Mouse (Mus musculus) fat pad, adult 2 months (tissue): ENCODE results near the gene Herpud2.
A peak's percentile ranks its signal among the peaks of the same experiment; 100 is the strongest.

Experiments
- DNase-seq: peaks from one replicate; pipeline ENCODE4 v3.0.0-alpha.2; 2011; ENCODE audit warnings: low read depth, low spot score; ENCODE audit errors: extremely low read depth

Gene Herpud2

DNA sequence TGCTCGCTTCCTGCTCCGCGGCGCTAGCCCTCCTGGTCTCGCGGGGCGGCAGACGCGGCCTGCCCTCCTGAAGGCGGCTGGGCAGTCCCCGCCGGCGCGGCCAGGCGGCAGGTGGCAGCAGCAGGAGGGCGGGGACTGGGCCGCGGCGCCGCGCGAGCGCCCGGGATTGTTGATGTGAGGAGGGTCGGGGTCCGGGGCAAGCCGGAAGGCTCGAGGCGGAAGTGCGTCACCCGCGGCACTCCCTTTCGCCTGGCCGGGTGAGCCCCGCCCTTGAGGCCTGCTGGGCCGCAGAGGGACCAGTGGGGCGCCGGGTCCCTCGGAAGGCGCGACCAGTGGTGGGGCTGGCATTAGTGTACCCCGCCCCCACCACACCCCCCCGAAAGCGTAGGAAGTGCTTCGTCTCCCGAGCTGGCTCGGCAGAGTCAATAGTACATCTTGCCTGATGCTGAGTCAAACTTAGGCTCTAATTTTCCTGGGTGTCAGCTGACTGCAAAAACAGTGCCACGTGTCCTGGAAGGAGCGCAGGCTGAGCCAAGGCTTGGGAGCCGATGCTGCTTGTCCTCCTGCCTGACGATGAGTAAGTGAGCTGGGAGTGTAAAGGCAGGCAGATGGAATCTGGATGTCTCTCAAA, at the start of gene Herpud2:
Gene Herpud2 (minus strand): TSS at position 210 of the 631 bp plus-strand sequence.
- no peak for DNase-seq

DNA sequence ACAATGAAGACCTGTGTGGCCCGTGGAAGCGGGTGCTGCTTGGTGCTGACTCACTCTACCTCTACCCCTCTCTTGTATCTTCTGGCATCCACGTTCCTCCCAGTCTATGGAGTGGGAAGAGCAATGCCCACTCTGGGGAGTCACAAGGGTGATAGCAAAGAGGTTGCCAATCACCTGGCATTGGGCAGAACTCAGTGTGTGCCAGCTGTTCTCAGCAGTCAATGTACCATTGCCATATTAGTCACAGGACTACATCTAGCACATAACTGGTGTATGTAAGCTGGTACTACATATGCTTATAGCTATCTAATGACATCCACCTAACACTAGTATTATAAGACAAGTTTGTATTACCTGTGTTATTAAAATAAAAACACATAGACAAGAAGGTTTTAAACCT, 49.4 kb upstream of the Herpud2 start:
- no peak for DNase-seq

DNA sequence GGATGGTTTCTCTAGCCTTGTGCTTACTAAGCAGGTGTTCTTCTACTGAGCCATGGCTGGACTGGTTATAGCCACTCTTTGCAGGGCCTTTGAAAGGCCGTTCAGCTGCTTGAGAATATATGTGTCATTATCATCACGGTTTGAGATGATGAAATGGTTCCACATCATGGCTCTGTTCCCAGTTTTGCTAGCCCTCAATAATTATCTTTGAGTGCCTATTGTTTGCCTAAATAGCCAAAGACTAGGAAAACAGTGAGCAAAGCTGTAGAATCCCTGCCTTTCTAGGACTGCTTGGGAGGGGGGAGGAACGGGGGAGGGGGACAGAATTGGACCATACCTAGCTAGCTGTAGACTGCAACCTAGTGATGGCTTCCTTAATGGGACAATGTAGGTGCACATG, 48.5 kb upstream of the Herpud2 start:
- no peak for DNase-seq

- DNase-seq, result no peak
Measured at GRCm38 (mm10) chr9:25196746-25197145, 45.1 kb upstream of the Herpud2 start.

DNA sequence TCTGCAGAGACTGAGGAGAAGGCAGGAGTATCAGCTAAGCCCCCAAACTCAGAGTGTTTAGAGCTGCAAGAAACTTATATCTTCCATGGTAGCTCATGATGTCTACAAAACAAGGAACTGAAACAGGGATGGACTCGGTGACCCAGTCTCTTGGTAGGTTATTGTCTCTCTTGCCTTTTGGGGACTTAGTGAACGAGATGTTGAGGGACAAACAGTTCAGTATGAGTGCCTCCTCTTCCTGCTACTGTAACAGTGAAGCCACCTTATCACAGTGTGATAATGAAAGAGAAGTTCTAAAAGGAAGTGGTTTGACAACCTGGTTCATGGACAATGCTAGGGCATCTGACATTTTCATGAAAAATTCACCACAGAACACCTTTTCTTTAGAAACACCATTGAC, 40.0 kb upstream of the Herpud2 start:
- DNase-seq, result no peak

DNA sequence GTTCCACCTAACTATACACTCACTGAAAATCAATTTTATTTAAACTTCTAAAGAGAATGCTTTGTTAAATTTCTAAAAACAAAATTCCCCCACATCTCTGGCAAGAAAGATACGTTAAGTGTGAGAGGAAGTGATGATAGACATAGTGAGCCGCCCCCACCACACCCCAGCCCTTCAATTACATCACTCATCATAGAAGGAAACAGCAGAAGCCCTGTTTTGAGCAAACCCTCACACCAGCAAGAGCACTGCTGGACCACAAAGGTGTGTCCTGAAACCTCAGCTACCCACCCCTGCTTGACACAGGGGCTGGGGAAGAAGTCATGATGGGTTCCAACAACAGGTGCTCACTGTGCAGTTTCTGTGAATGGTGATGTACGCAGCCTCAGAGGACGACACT, 34.9 kb upstream of the Herpud2 start:
- DNase-seq, result no peak

DNA sequence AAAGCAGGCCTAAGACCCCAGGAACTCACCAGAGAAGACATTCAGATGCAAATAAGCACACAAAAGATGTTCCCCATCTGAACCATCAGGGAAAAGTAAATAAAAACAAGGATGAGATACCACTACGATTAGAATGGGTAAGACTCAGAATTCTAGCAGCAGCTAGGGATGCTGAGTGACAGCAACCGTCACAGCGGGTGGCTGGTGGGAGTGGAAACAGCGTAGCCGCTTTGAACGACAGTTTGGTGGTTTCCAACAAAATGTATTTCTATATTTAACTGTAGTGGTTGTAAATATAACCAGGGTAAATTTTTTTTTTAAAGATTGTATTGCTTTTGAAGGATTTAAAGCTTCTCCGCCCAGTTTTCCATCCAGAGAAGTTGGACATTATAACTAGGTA, 34.2 kb upstream of the Herpud2 start:
- DNase-seq, result no peak

- no peak for DNase-seq
Measured at GRCm38 (mm10) chr9:25184606-25185005, 33.0 kb upstream of the Herpud2 start.

DNA sequence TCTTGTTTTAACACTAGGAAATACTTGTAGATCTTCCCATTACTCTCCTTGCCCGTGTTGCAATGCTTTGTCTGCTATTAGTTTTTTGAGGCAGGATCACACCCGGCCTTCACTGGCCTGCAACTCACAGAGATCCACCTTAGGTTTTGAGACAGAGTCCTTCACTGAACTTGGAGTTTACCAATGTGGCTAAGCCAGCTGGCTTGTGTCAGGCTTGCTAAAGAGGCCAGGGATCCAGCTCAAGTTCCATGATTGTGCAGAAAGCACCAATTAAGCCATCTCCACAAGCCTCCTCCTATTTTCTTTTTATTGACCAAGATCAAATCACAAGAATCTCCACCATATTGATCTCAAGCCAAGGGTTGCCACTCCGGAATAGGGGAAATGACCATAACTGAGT, 26.4 kb upstream of the Herpud2 start:
- no peak for DNase-seq

GRCm38 (mm10) chr9:25177201-25177600, 25.6 kb upstream of the Herpud2 start:
- DNase-seq, result no peak

DNA sequence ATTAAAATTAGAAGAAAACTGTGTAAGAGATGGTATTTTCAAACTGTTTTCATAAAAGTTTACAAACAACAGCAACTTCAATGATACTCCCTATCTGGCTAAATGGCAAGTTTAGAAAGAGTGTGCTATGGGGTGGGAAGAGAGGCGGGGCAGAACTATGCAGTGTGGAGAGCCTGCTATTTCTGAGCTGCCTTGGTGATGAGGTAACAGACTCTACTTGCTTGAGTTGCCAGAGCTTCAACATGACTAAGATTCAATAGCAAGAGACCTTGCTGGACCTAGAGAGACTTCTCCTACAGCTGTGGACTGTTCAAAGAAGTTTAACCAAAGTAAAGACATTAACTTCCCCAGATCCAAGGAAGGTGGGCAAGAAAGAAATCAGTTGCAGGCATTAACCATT, 24.9 kb upstream of the Herpud2 start:
- DNase-seq, result no peak

DNA sequence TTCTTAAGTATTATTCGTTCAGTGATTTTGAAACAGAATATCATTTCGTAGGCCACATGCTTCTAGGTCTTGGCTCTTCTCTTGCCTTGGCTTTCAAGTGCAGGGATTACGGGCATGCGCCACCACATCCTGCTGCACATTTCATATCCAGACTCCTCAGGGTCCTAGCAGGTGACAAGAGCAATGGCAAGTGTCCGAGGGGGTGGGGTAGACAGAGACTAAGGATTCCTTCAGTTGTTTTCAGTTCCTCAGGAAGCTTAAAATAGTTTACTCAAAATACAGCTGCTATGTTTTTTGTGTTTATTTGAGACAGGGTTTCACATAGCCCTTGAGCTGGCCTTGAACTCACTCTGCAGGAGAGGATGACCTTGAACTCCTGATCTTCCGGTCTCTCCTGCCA, 24.4 kb upstream of the Herpud2 start:
- DNase-seq, result no peak

DNA sequence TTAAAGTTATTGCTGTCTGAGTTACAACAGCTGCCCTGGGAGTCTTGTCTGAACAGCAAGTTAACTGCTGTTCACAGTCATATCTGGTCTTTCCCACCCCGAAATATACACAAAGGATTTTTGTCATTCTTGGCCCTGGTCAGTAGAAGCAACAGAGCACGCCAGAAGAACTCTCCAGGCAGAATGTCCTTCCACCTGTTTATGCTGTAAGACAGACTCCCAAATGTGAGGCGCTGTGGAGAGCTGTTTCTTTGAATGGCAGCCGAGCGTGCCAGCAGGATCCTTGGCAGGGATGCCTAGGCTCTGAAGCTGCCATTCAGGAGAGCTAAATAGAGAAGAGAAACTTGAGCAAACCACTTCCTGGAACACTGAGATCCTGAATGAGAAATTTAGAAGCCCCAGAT, 23.4 kb upstream of the Herpud2 start:
- DNase-seq, result peak; percentile 19

GRCm38 (mm10) chr9:25174614-25175013, 23.0 kb upstream of the Herpud2 start:
- DNase-seq, result no peak

GRCm38 (mm10) chr9:25173171-25173570, 21.6 kb upstream of the Herpud2 start:
- DNase-seq, result peak; percentile 47

DNA sequence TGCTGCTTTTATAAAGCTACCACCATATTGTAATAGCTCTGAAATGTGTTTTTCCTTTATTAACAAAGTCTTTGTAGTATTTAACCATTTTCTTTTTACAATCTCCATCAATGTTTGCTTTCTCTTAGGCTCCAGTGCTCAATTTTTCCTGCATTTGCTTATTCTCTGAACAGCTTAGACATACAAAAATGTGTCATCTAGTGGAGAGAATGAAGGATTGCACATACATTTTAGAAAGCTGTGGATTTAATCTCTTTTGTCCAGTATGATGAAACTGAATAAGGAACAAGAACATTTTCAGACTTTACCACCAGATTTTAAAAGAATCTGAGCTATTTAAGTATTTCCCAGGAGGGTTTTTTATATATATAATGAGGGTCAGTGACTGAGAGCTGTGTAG, 18.0 kb upstream of the Herpud2 start:
- DNase-seq, result no peak

GRCm38 (mm10) chr9:25167458-25168084, 16.0 kb upstream of the Herpud2 start:
- no peak for DNase-seq

- DNase-seq, result no peak
Measured at GRCm38 (mm10) chr9:25158218-25158617, 6.6 kb upstream of the Herpud2 start.

- no peak for DNase-seq
Measured at GRCm38 (mm10) chr9:25156377-25156776, 4.8 kb upstream of the Herpud2 start.

DNA sequence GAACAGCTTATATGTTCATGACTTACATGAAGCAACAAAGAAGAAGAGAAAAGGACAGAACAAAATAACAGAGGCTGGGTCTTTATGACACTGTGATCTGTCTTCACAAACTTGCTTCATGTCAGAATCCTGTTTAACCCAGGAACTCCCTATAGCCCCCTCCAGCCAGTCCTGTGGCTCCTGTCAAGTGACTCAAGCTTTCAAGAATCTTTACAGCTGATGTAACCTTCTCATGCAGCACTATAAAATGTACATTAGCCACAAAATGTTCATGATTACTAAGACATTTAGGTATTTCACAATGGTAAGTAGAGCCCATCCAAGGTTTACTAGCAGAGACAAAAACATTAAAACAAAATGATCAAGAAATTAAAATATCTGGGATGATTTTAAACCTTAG, 1.4 kb upstream of the Herpud2 start:
- no peak for DNase-seq

GRCm38 (mm10) chr9:25152457-25152856, 837 bp upstream of the Herpud2 start:
- no peak for DNase-seq

DNA sequence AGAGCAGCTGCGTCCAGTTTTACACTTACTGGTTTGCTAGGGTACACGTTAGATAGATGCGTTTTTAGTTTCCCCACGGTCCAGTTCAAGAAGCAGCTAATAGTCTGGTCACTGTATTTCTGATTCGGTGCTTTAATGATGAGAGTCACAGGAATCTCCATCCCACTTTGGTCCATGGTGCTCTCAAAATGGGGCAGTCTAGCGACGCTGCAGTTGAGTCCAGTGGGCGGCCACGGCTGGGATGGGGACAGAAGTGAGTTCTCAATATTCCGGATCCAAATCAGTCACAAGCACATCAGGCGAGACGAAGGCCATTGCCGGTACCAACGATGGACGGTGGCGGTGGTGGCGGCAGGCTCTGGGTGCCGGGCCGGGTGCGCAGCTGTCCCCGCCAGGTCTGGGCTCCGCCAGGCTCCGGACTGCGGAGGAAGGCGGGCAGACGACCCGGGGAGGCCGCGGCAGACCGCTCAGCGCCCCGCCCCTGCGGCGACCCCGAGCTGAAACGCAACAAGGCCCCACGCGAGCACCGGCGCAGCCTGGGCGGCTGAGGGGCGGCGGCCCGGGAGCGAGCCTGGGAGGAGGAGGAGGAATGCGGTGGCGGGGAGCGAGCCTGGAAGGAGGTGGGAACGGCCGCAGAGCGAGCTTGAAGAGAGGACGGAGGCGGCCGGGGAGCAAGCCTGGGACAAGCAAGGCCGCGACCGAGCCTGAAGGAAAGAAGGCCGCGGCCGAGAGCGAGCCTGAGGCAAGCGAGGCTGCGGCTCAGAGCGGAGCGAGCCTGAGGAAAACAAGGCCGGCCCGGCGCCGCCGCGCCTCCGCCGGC, 619 bp downstream of the Herpud2 start:
- DNase-seq, result no peak
